Mouse (Mus musculus) myocyte (in vitro differentiated cells): ENCODE measurements around the gene Inhbe.
A peak's percentile ranks its signal among the peaks of the same experiment; 100 is the strongest.

Source experiments
- CEBPB ChIP-seq: IDR thresholded peaks from 2 replicates; pipeline ENCODE4 v1.6.1; 2011; ENCODE audit warnings: mild to moderate bottlenecking, moderate library complexity; ENCODE audit not compliant: poor library complexity, insufficient read depth, severe bottlenecking
- POLR2A ChIP-seq: IDR thresholded peaks from one replicate; pipeline ENCODE4 v1.6.1; 2011; ENCODE audit warnings: low read depth, mild to moderate bottlenecking, control low read depth, moderate library complexity; ENCODE audit not compliant: insufficient read length
- TCF12 ChIP-seq: IDR thresholded peaks from one replicate; pipeline ENCODE4 v1.6.1; 2011; ENCODE audit warnings: mild to moderate bottlenecking, control low read depth; ENCODE audit not compliant: poor library complexity, insufficient read depth, severe bottlenecking
- USF1 ChIP-seq: IDR thresholded peaks from one replicate; pipeline ENCODE4 v1.6.1; 2011; ENCODE audit warnings: low read depth, mild to moderate bottlenecking, control low read depth, moderate library complexity

DNA sequence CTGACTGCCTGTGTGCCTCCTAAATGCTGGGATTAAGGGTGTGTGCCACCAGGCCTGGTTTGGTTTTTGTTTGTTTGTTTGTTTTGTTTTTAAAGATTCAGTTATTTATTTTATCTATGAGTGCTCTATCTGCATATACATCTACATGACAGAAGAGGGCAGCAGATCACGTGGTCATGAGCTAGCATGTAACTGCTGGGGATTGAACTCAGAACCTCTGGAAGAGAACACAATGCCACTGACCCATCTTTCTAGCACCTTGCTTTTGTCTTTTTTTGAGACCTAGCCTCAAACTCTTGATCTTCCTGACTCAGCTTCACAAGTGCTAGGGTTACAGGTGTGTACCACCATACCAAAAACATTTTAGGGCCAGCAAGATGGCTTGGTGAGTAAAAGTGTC lies 18.9 kb downstream of the Inhbe start:
- TF ChIP-seq USF1 (peak; percentile 50), POLR2A (no peak), TCF12 (no peak), CEBPB (no peak)
